Mouse (Mus musculus): ENCODE measurements at regions not wholly inside any gene's neighbourhood (a gene's known extent, or its start where the extent isn't known, plus 50 kb on each side); places are given as distances from the start of the nearest gene placed in this dataset.
A peak's percentile ranks its signal among the peaks of the same experiment; 100 is the strongest.

DNA sequence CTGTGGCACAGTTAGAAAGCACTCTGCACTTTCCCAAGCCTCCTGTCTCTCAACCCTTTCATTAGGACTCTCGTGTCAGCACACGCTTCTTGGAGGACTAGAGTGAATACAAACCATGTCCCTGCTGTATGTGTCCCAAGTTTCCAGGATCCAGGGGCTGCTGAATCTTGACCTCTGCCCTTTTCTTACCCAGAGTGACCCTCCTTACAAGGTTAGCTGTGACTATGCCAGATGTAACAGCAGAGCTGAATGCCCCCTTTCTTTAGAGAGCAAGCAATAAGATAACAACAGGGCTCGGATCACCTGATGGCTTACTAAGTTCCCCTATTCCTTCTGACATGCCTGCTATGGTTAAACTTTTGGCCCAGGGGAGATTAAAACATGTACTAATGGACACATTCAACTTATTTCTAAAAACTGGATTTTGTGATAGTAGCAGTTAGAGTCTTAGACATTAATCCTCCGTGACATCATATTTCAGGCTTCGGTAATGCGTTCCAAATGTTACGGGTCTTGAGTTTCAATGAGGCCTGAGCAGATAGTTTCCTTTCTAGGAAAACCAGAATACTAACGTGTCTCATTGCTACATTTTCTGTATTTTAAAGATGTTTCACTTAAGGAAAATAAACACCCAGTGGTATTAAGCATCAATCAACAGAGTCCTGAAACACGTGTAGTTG lies 607.0 kb downstream of the Dhx35 start:
- no peak for DNase-seq

DNA sequence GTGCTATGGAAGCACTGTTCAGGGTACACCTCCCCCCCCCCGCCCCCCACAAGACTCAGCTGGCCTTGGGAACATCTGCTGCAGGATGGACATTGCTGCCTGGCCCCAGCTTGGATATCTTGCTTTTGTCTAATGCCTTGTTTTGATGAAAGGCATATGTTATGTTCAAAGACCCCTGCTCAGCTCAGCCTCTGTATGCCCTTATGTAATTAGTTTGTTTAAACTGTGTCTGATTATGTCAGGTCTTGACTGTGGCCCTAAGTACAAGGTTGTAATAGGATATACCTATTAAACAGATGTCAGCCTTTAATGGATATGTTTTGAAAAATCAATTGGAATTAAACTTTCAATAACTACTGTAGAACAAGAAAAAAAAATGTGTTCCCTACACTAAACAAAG lies 610.3 kb downstream of the Dhx35 start:
- DNase-seq, result no peak

DNA sequence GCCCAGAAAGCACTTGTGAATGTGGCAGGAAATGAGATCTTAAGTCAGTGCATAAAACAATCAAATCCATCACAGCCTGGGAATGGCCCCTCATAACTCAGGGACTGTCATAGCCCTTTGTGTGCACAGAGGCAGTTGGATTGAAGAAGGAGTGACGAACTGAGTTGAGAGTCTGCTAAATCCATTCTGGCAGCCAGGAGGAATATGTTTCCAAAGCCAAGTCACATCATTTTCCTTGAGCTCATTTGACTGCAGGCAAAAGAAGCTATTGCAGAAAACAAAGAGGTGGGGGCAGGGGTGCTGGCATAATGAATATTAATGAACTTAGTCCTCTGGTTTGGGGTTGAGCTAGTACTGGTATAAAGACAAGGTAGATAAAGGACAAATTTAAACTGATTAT lies 620.0 kb downstream of the Dhx35 start:
- DNase-seq, result no peak

DNA sequence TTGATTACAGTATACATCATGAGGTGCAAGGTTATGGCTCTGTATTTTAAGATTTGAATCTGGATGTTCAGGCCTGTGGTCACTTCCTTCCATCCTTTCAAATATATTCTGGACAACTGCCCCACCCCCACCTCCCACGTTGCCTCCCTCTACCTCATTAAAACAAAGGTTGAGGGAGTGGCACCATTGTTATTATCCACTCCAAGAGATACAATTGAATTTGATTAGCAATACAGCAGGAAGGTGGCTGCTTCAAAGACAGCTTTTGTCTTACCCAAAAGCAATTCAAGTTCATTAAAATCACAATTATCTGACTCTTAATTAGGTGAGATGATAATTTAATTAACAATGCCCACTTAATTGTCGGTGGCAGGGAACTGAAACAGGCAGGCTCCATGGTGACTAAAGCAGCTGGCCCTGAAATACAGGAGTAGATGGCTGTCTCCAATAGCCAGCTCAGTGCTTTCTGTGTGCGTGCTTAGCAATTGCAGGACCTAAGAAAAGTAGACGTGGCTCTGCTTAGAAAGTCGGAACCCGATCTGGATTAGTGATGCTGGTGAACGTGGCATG lies 623.8 kb downstream of the Dhx35 start:
- no peak for DNase-seq

DNA sequence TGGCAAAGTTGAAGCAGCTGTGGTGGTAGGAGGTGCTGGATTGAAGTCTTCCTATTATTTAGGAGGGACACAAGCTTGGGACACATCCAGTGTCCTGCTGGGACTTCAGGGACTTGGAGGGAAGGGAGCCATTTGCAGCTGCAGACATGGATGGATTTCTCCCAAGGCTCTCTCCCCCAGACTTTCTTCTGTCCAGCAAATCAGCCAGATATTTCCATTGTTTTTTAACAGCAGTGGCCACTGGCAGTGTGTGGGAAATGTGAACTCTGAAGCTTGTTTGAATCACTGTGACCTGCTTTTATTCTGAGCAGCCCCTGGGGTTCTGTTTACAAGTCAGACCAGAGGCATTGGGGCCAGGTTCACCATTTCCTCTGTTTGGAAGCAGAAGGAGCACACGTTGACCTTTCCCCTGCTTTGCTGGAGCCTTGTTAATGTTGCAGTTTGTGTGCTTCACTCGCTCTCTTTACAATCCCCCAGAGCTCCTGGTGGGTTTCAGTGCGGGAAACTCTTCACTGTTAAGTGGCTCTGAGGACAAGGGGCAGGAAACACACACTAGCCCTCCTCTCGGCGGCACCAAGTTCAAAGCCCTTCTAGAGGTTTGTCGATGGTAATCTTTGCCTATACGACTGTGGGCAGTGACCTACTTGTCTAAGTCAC lies 627.8 kb downstream of the Dhx35 start:
- DNase-seq, result no peak

DNA sequence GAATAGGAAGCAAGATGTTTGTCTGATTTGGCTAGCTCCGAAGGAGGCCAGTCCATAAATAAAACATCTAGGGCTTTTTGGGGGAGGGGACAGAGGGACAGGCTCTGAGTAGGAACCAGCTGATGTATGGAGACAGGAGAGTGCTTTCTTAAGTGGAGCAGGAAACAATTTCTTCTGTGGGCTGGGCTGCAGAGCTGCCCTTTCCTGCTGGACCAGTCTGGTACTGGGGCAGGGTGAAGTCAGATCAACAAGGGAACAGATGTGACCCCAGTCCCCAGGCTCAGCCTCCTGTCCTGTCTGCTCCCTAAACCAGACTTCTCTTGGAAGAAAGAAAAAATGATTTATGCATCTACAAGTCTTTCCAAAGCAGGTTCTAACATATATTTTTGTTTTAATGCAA lies 633.6 kb downstream of the Dhx35 start:
- no peak for DNase-seq

DNA sequence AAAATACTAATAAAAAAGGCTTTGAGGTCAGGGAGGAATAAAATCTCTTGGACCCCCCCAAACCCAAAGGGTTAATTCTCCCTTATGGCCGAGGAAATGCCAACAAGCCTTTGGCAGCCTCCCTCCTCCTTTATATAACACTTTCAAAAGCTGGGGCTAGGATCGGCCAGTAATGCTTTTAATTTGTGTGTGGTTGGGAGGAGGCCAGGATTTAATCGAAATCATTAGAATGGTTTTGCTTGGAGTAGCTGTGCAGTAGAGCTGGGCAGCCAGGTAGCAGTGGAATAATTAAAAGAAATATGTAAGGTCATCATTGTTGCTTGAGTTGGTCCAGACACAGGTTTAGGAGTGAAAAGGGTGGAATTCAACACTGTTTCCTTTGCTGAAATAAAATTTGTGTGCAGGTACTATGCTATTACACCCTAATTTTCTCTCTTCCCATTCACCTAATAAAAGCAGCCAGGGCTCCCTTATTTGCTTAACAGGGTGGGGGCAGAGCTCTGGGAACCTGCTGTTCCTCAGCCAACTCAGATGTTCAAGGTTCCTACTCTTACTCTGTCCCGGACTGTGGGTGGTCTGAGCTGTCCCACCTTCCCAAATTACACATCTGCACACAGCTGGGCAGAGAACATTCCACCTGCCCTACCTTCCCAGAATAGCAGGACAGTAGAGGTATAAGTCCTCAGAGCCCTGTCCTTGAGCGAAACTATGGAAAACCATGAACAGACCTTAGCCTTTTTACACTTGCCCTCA lies 636.1 kb downstream of the Dhx35 start:
- DNase-seq, result no peak

DNA sequence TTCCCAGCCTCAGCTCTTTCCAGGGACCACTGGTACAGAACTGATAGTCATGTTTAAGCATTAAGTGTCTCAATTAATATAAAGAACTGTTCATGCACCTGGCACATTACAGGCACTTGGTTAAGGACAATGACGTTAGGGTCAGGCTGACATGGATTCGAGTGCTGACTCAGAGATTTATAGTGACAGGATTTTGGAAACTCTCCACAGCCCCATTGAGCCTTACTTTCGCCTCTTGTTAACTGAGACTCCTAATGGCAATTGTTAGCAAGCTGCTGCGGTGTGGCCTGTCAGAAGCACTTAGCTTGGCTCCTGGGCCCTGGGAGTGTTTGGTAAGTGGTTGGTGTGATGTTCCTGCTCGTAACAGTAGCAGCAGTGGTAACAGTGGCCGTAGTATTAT lies 644.4 kb downstream of the Dhx35 start:
- no peak for DNase-seq

DNA sequence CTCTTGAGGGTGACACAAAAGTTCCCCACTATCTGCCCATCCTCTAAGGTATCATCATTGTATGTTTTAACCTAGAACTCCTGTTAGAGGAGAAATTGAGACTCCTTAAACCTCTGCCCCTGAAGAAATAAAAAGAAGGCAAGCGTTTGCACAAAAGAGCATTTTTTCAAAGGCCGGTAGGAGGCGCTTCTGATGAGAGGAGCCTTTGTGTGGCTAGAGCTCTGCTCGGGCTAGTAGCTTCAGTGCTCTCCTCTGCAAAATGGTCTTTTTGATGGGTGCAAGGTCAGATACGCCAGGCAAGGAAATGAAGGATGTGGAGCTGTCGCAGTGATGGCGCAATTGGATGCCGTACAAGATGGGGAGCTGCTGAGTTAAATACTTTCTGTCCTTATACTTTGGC lies 649.0 kb downstream of the Dhx35 start:
- DNase-seq, result peak; percentile 14

DNA sequence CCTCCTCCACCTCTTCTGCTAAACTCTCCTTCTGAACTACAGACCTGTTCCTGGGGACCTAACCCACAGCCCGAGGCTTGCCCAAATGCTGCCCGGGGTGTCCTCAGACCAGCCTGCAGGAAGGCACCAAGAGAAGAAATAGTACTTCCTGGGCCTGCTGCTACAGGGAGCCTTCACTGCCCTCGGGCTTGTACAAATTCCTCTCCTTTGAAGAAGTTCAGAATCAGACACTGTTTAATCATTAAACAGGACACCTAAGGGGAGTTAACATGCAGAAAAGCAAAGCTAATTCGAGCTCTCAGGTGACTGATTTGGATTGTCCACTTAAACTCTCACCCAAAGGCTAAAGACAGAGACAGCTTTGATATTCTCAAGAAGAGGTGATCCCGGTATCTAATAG lies 651.8 kb downstream of the Dhx35 start:
- DNase-seq, result no peak

DNA sequence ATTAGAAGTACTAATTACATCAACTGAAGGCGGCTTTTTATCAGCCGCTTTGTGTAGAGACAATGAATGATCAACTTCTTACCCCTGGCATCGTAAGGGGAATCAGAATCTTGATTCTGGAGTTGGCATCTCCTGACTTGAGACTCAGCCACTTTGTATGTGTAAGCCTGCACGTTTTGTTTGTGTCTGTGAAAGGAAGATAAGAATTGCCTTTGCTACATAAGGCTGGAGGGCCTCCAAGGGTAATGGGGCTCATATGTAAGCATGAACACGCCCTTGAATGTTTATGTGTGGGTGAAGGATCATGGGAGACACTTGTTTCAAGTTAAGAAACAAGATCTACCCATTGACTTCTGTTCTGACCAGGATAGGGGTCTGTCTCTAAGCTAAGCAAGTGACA lies 652.3 kb downstream of the Dhx35 start:
- DNase-seq, result peak; percentile 52

DNA sequence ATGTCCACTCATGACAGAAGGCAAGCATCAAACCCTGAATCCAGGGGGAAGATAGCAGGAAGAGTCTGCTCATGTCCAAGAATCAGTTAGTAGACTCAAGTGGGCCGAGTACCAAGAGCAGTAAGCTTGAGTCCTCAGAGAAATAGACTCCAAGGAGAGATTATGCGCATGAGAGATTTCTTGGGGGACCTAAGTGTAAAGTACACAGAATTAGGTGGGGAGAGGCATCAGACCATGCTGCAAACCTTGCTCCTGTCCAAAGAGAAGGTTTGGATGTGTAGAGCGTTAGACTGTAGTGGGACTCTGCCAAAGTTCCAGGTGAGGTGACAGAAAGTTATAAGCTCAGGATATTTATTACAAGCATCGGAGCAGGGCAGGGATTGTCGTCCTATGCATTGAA lies 654.4 kb downstream of the Dhx35 start:
- no peak for DNase-seq

DNA sequence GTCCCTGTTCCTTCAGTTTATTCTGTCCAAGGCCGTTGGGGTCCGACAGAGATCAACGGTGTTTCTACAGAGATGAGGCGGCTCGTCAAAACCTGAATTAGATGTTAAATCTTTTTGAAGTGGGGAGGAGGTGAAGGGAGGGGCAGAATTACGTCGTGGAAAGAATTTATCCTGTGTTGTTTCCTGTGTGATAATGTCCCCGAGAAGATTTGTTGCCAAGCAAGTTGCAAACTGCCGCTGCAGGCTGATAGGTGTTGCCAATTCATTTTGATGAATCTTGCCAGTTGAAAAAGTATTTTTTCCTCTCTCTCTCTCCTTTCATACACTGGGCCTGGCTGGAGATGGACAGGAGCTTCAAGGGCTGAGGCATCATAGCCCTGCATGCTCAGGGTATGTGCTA lies 656.8 kb downstream of the Dhx35 start:
- DNase-seq, result no peak

DNA sequence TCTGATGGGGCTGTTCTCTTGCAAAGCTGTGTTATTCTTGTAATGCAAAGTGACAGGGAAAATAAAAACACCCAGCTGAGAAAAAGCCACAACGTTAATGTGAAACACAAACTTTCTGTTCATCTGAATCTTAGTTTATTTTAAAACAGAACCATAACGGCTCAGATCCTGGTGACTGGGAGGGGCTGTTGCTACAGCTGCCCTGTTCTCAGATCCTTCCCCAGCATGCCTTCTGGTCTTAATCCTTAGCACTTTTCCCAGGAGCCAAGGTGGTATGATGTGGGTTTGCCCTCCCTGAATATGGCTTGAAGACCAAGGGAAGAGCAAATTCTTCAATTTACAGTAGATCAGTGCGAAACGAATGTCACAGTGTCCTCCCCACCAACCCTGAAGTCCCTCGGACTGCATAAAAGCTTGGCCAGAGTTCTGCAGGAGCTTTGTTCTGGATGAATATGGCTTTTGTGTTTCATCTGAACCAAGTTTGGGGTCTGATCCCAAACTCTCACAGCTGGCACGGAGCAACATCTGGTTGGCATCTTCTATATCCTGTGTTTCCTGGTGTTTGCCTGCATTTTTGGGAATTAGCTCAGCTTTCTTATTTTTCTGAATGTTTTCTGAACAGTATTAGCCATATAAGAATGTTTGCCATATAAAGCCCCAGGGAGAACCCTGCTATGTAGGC lies 686.9 kb downstream of the Dhx35 start:
- no peak for DNase-seq

DNA sequence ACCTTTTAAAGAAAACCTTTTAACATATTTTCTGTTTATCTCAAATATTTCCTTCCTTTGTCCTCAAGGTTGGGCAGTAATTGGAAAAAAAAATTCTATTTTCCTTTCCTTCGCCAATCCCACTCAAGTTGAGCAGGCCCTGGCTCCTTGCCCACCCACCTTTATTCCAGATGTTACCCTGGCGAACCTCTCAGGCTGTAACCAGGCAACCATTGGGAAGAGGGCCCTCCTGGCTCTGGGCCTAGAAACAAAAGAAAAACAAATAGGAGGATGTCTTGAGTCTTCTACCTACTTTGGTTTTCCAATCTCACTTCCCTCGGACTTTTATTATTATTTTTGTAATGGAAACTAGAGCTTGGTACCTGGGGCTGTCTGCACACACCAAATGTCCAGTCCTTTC lies 696.5 kb downstream of the Dhx35 start:
- no peak for DNase-seq

DNA sequence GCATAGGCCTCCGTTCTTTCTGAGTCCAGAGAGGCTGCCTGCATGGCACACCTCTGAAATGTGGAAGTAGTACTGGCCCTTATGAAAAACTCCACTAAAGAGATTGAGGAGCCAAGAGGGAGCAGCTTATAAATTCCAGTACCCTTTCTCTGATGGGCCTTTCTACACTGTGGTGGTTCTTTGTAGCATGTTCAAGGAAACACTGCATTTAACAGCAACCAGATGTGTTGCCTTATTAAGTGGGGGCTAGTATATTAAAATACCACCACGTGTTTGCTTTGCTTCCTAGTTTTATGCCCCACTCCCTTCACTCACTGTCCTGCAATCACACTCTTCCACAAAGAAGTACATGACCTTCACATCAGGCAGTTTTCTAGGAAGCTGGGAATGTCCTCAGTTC lies 704.1 kb downstream of the Dhx35 start:
- no peak for DNase-seq

DNA sequence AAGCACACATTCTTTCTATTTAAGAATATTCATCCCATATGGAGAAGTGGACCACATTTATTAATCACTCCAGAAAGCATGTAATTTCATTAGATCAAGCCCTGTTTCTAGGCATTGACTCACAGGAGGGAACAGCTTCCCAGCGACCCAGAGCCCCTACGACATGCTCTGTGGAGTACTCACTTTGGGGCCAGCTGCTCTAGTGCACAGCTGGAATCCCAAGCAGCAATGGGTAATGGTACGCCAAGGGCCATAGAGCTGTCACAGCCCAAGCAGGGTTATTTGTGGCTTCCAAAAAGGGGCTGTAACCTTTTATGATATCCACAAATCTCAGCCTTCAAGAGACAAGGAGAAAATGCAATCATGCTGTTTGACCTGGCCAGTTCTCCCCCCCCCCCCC lies 706.4 kb downstream of the Dhx35 start:
- no peak for DNase-seq

DNA sequence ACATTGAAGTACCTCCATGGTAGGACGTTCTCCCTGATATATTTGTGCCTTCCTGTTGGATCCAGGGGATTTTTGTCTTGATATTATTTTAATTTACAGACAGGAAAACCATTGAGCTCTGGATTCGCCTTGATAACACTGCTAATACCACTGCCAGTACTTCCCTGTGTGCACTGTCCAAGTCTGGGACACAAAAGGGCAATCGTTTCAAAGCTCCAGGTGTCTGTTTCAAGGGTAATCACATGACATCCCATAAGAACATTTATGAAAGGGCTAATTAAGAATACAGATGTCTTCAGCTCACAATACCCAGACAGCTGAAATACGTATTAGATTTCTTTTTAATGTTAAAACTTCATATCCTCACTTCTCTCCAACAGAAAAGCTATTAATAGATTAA lies 724.5 kb downstream of the Dhx35 start:
- DNase-seq, result no peak

DNA sequence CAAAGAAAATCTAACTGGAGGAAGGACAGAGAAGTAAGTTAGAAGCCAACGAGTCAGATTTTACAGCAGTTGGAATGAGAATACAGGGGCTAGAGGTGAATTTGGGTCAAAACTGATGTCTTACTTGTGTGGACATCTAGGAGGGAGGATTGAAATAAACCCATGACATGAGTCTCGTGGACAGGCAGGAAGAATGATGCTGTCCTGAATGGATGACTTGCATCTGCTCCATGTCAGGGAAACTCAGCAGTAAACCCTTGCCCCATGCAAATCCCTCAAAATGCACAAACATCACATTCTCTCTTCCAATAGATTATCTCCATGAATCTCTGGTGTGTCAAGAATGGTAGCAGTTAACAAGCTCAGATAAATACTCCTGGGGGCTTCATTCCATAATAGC lies 729.1 kb downstream of the Dhx35 start:
- DNase-seq, result no peak

DNA sequence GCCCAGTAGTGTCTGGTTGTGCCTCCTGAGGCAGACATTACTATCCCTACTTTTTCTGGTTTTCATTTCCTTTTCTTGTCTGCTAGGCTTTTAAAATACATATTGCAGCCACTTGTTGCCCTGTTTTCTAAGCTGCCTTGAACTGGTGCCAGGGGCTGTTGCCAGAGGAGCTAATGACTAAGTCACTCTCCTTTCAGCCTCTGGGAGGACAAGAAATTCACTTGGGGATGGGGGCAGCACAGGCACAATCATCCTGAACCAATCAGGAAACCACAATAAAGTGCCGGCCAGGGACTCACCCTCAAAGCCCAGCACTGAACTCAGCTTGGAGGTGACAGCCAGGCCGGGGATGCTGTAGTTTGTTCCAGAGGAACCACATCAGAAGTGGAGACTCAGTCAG lies 740.3 kb downstream of the Dhx35 start:
- peak; percentile 53 for DNase-seq

DNA sequence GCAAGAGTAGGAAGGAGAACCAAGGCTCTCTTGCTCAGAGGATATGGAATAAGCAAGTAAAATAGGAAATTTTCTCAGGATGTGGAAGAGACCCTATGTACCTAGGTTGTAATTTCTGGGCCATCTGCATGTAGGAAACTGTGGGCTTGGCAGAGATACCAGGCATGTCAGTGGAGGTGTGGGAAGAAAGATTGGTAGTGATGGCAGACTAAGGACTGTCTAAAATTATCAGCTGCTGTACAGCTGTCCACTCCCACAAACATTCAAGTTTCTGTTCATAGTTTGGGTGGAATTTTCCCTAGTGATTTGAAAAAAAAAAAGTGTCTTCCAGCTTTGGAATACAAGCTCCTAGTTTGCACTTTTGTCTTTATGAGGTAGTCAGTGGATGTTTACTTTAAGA lies 744.7 kb downstream of the Dhx35 start:
- DNase-seq, result no peak

DNA sequence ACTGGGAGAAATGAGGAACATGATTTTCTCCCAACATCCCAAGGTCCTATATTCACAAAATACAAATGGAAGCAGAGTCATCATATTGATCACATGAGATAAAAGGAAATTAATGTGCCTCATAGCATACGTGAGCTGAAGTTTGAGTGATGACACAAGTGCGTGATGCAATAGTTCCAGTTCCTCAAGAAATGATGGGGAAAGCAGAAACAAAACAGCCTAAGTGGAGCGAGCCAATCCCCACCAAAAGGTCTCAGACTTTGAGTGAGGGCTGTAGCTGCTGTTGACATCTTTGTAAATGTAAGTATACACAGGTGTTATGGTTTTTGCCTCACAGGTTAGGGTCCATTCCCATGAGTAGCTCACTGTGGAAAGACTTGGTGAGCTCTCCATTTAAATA lies 763.0 kb downstream of the Dhx35 start:
- DNase-seq, result no peak

DNA sequence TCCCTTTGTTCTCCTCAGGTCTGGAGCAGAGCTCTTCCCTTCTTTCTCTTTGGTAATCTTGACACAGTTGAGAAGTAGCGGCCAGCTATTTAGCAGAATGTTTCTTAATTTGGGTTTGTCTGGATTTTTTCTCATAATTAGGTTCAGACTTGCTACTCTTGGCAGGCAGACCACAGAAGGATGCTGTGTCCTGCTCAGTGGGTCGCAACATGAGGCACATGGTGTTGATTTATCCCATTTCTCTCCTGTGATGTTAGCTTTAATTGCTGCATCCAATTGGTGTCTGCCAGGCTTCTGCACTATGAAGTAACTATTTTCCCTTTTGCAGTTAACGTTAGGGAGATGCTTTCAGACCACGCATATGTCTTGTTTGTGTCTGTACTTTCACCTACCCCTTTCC lies 768.7 kb downstream of the Gm826 start:
- DNase-seq, result no peak

DNA sequence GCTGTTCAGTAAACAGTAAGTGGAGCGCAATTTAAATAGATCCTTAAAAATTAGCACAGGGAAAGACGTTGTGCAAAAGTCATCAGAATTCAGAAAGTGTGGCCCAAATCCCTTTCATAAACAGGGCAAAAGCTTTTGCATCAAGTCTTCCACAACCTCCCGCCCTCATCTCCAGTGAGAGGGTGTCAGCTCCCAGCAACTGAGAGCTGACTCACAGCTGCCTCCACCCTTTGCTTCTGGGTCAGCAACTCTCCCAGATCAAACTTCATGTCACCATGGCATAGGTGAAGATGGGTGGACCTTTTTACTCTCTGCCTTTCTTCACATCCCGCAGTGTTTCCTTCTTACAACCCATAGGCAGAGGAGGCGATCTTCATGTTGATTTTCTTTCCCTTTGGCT lies 768.0 kb downstream of the Gm826 start:
- no peak for DNase-seq
